Mouse (Mus musculus) bone marrow macrophage, adult 2 months (primary cell): ENCODE data around the gene Kcnd2.

Source experiments
- CTCF ChIP-seq: IDR thresholded peaks from 2 replicates; pipeline ENCODE4 v1.5.1; 2012; ENCODE audit warnings: low read depth, mild to moderate bottlenecking, low read length, moderate library complexity
- POLR2A ChIP-seq: IDR thresholded peaks from 2 replicates; pipeline ENCODE4 v1.6.1; 2012; ENCODE audit warnings: mild to moderate bottlenecking, low read depth, low read length, borderline replicate concordance

DNA sequence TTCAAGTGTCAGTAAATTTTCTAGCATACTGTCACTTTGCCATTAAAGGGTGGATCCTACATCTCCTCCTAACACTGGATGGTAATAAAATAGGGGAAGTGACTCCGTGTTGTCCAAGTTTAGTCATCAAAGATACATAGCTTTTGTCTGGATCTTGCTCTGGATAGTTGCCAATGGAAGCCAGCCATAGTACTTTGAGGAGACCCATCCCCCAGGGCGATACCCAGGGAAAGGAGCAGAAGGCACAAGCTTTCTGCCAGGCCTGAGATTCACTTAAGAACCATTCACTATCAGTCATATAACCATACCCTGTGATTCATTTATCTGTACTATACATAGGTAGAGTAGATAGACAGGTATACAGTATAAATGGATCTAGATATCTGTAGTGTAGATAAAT is 20.0 kb upstream of the Kcnd2 start:
- TF ChIP-seq POLR2A (no peak), CTCF (no peak)
